In the genomic region with DNA sequence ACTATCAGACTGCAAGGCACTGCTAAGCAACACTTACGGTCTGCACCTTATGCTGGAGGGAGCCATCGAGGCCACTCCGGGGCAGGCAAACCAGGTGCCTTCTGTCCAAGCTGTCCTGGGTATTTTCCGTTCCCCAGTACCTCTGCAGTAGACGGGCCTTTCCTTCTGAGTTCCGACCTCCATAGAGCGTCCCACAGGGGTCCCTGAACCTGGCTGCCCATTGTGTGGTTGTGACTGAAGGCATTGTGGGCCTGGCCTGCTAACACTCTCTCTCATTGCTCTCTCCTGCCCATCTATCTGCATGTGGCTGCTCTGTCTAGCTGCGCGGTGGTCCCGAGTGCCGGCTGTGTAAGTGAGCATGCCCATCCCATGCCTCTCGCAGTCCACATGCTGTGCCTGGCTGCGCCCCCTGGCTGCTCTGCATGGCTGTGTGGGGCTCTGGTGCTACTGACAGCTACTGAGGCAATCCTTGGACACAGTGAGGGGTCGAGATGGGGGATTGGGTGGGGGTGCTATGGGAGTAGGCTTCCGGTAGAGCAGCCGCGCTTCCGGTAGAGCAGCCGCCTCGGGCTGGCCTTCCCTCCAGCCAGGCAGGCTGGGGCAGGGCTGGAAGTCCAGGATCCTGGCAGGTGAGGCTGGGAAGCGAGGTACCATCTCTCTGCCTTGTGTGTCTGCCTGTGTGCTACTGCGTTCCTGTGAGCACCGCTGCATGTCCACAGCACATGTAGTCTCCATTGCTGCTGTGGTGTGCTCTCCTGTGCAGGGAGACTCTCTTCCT, we compare ENCODE assay signal across 7 mouse cellular contexts. TPM values are rescaled to one million over a fixed set of nuclear protein-coding genes. Genes with fewer than 3 reads are reported as not detected.
A peak's percentile ranks its signal among the peaks of the same experiment; 100 is the strongest.
DNase-seq lines count a peak whose midpoint lies in the region; ATAC-seq and TF ChIP-seq lines count a peak whose summit lies in the region.

No protein-coding gene starts in this region.

- peak overlapping the region; percentile 36; the same call in 1 of the 2 replicates for H3K4me2 ChIP-seq in lung, embryonic 14.5 days
- H3K4me2 ChIP-seq in embryonic facial prominence, embryonic 12.5 days (replicated peaks): peak overlapping the region; percentile 51
- H3K4me2 ChIP-seq in hindbrain, postnatal 0 days (ENCODE audit: low read depth, low read length): no peak overlapping the region

- DNase-seq in lung, embryonic 14.5 days: peak; percentile 50
- DNase-seq in lung, adult 2 months: no peak
- peak; percentile 33 for DNase-seq in hindbrain, postnatal 0 days (ENCODE audit: low spot score)
- DNase-seq in retina, postnatal 1 day: peak; percentile 55
- DNase-seq in layer of hippocampus, adult 9-11 months: no peak
- DNase-seq in urinary bladder, postnatal 36 days (ENCODE audit: low spot score in 2 of 2): no peak

- peak; percentile 24; the same call in 1 of the 2 replicates for ATAC-seq in lung, embryonic 14.5 days (ENCODE audit: insufficient read depth)
- ATAC-seq in embryonic facial prominence, embryonic 12.5 days (ENCODE audit: insufficient number of reproducible peaks, insufficient read depth, low FRiP score, low TSS enrichment): peak; percentile 53; the same call in 1 of the 2 replicates
- peak; percentile 65; the same call in 1 of the 2 replicates for ATAC-seq in hindbrain, postnatal 0 days

- H3K4me3 ChIP-seq in lung, embryonic 14.5 days (ENCODE audit: low read depth, low read length): no peak overlapping the region
- no peak overlapping the region for H3K4me3 ChIP-seq in lung, adult 2 months (replicated peaks; ENCODE audit: extremely low read depth, low read depth, low read length)
- H3K4me3 ChIP-seq in embryonic facial prominence, embryonic 12.5 days: peak overlapping the region; percentile 29
- no peak overlapping the region for H3K4me3 ChIP-seq in hindbrain, postnatal 0 days (ENCODE audit: low read length)

- no peak overlapping the region for H3K27ac ChIP-seq in lung, embryonic 14.5 days (ENCODE audit: low read depth)
- H3K27ac ChIP-seq in embryonic facial prominence, embryonic 12.5 days: no peak overlapping the region
- no peak overlapping the region for H3K27ac ChIP-seq in hindbrain, postnatal 0 days

- H3K36me3 ChIP-seq in lung, embryonic 14.5 days (ENCODE audit: insufficient read depth): peaks cover 7% of the 10 kb centered on the region; the same call in 1 of the 2 replicates
- no peaks in the 10 kb centered on the region for H3K36me3 ChIP-seq in embryonic facial prominence, embryonic 12.5 days
- H3K36me3 ChIP-seq in hindbrain, postnatal 0 days (ENCODE audit: insufficient read depth, low read length): peaks cover 6% of the 10 kb centered on the region; the same call in 1 of the 2 replicates

- no peak for TF ChIP-seq POLR2A in lung, adult 2 months (IDR thresholded peaks at IDR 0.05; ENCODE audit: borderline replicate concordance, extremely low read depth, low read depth, low read length)

- H3K4me1 ChIP-seq in lung, embryonic 14.5 days (ENCODE audit: insufficient read depth): 0 out of 2 replicates have a peak, but pooled peaks cover 3% of the 10 kb centered on the region
- H3K4me1 ChIP-seq in lung, adult 2 months (ENCODE audit: control insufficient read depth, insufficient read depth, low read length): peaks cover 25% of the 10 kb centered on the region
- peaks cover 18% of the 10 kb centered on the region for H3K4me1 ChIP-seq in embryonic facial prominence, embryonic 12.5 days
- H3K4me1 ChIP-seq in hindbrain, postnatal 0 days (ENCODE audit: insufficient read depth, low read length): 0 out of 2 replicates have a peak, but pooled peaks cover 5% of the 10 kb centered on the region

- H3K27me3 ChIP-seq in lung, embryonic 14.5 days (ENCODE audit: insufficient read depth, low read length): peaks cover 34% of the 10 kb centered on the region
- peaks cover 48% of the 10 kb centered on the region for H3K27me3 ChIP-seq in embryonic facial prominence, embryonic 12.5 days
- H3K27me3 ChIP-seq in hindbrain, postnatal 0 days (ENCODE audit: insufficient read depth, low read length): no peaks in the 10 kb centered on the region

- 28% methylated on average over 23 of the region's 23 CpGs for WGBS in lung, embryonic 14.5 days
- 45% methylated on average over 23 of the region's 23 CpGs for WGBS in lung, adult 2 months
- WGBS in embryonic facial prominence, embryonic 12.5 days: 20% methylated on average over 23 of the region's 23 CpGs
- WGBS in hindbrain, postnatal 0 days: 42% methylated on average over 23 of the region's 23 CpGs

- TF ChIP-seq CTCF in lung, embryonic 14.5 days (IDR thresholded peaks at IDR 0.05; ENCODE audit: low read depth): peak; percentile 65
- no peak for TF ChIP-seq CTCF in lung, adult 2 months (IDR thresholded peaks at IDR 0.05; ENCODE audit: insufficient read depth, low read length)
- TF ChIP-seq CTCF in hindbrain, postnatal 0 days (IDR thresholded peaks at IDR 0.05; ENCODE audit: low read depth): peak; percentile 69

- no peaks in the 10 kb centered on the region for H3K9me3 ChIP-seq in lung, embryonic 14.5 days (ENCODE audit: low read depth, low read length)
- no peaks in the 10 kb centered on the region for H3K9me3 ChIP-seq in embryonic facial prominence, embryonic 12.5 days
- no peaks in the 10 kb centered on the region for H3K9me3 ChIP-seq in hindbrain, postnatal 0 days (ENCODE audit: low read length)

- H3K9ac ChIP-seq in lung, embryonic 14.5 days: no peak overlapping the region
- no peak overlapping the region for H3K9ac ChIP-seq in embryonic facial prominence, embryonic 12.5 days
- H3K9ac ChIP-seq in hindbrain, postnatal 0 days (replicated peaks; ENCODE audit: low read length): no peak overlapping the region

RNA-seq across cellular contexts. Expression of a gene that starts 11.5 kb away (rescaled TPM):
- 0.16 TPM in 1 of 2 replicates, not detected in the other for polyA plus RNA-seq in lung, embryonic 14.5 days (2014; fragmentation: Nextera tagmentation; extraction: Ambion mirVana)
- 2.8 and 2.9 TPM in 2 replicates for polyA plus RNA-seq in lung, adult 2 months (2012; rRNA removed)
- 0.23 and 0.41 TPM in 2 replicates for polyA plus RNA-seq in embryonic facial prominence, embryonic 12.5 days (2016; fragmentation: Nextera tagmentation; extraction: Ambion mirVana)
- total RNA-seq in hindbrain, postnatal 0 days (2014; rRNA removed): 2.4 and 3.3 TPM in 2 replicates
- polyA plus RNA-seq in hindbrain, postnatal 0 days (2015; fragmentation: Nextera tagmentation; extraction: Ambion mirVana): 2.1 TPM in 2 replicates

RNA-seq across cellular contexts. Expression of a gene that starts 35.1 kb away (rescaled TPM):
- polyA plus RNA-seq in lung, embryonic 14.5 days (2014; fragmentation: Nextera tagmentation; extraction: Ambion mirVana): 53.8 and 55.3 TPM in 2 replicates
- 14.7 and 18.7 TPM in 2 replicates for polyA plus RNA-seq in lung, adult 2 months (2012; rRNA removed)
- 51.4 and 52.0 TPM in 2 replicates for polyA plus RNA-seq in embryonic facial prominence, embryonic 12.5 days (2016; fragmentation: Nextera tagmentation; extraction: Ambion mirVana)
- total RNA-seq in hindbrain, postnatal 0 days (2014; rRNA removed): 42.2 and 62.1 TPM in 2 replicates
- 59.1 and 66.6 TPM in 2 replicates for polyA plus RNA-seq in hindbrain, postnatal 0 days (2015; fragmentation: Nextera tagmentation; extraction: Ambion mirVana)

RNA-seq across cellular contexts. Expression of a gene that starts 57.2 kb away (rescaled TPM):
- polyA plus RNA-seq in lung, embryonic 14.5 days (2014; fragmentation: Nextera tagmentation; extraction: Ambion mirVana): 3.2 and 3.9 TPM in 2 replicates
- polyA plus RNA-seq in lung, adult 2 months (2012; rRNA removed): 103 and 141 TPM in 2 replicates
- polyA plus RNA-seq in embryonic facial prominence, embryonic 12.5 days (2016; fragmentation: Nextera tagmentation; extraction: Ambion mirVana): 3.0 and 4.7 TPM in 2 replicates
- total RNA-seq in hindbrain, postnatal 0 days (2014; rRNA removed): 43.6 and 61.8 TPM in 2 replicates
- 7.1 and 8.7 TPM in 2 replicates for polyA plus RNA-seq in hindbrain, postnatal 0 days (2015; fragmentation: Nextera tagmentation; extraction: Ambion mirVana)

Comparison
In these comparisons a context has a peak if more than half of its experiments do, and no peak if none do; other contexts are left out.
1. DNase-seq: peak in lung, embryonic 14.5 days (single experiment), hindbrain, postnatal 0 days (single experiment) and retina, postnatal 1 day (single experiment); none in lung, adult 2 months (single experiment), layer of hippocampus, adult 9-11 months (single experiment) and urinary bladder, postnatal 36 days (0 of 2).
2. RNA of a gene that starts 57.2 kb away (polyA plus RNA-seq): 103 to 141 TPM in lung, adult 2 months; 7.1 to 8.7 TPM in hindbrain, postnatal 0 days, 3.2 to 3.9 TPM in lung, embryonic 14.5 days and 3.0 to 4.7 TPM in embryonic facial prominence, embryonic 12.5 days; every median in the first group is over 10 times any median in the second.
3. Peak in every context shown above with its lines, with median percentiles within 50 percentile points of each other: ATAC-seq.